Mouse (Mus musculus) heart, postnatal 0 days (tissue): ENCODE data around the gene Eid1. TPM values are rescaled to one million over a fixed set of nuclear protein-coding genes. Genes with fewer than 3 reads are reported as not detected.

Experiments used
- ATAC-seq: fragments of 200-750 bp; cut with Nextera tagmentation; 2 replicates; pipeline ENCODE4 v1.8.0; 2017; ENCODE audit warnings: low read depth, moderate number of reproducible peaks, moderate library complexity; ENCODE audit not compliant: insufficient read depth
- DNase-seq: peaks from one replicate; pipeline ENCODE4 v3.0.0-alpha.2; 2016; ENCODE audit warnings: low spot score
- H3K27ac ChIP-seq: fragments of 300-500 bp; sonication (generic); 2 replicates; pipeline ENCODE4 v1.5.1; 2014; ENCODE audit warnings: low read depth, mild to moderate bottlenecking
- H3K27me3 ChIP-seq: fragments of 300-500 bp; sonication (generic); 2 replicates; pipeline ENCODE4 v1.6.1; 2014; ENCODE audit warnings: low read length, mixed read lengths; ENCODE audit not compliant: control insufficient read depth, insufficient read depth
- H3K36me3 ChIP-seq: fragments of 300-500 bp; sonication (generic); replicated peaks from 2 replicates; pipeline ENCODE4 v1.6.1; 2014; ENCODE audit warnings: low read length, mixed read lengths; ENCODE audit not compliant: control insufficient read depth, insufficient read depth
- H3K4me1 ChIP-seq: fragments of 300-500 bp; sonication (generic); 2 replicates; pipeline ENCODE4 v1.6.1; 2014; ENCODE audit warnings: antibody characterized with exemption; ENCODE audit not compliant: control insufficient read depth, insufficient read depth
- H3K4me2 ChIP-seq: fragments of 300-500 bp; sonication (generic); 2 replicates; pipeline ENCODE4 v1.6.1; 2014; ENCODE audit warnings: low read depth, mild to moderate bottlenecking, low read length, moderate library complexity
- H3K4me3 ChIP-seq: fragments of 300-500 bp; sonication (generic); 2 replicates; pipeline ENCODE4 v1.5.1; 2014; ENCODE audit warnings: low read depth, low read length
- H3K9ac ChIP-seq: fragments of 300-500 bp; sonication (generic); replicated peaks from 2 replicates; pipeline ENCODE4 v1.6.1; 2014; ENCODE audit warnings: low read depth, low read length, mixed read lengths
- H3K9me3 ChIP-seq: fragments of 300-500 bp; sonication (generic); replicated peaks from 2 replicates; pipeline ENCODE4 v1.6.1; 2016; ENCODE audit warnings: low read length; ENCODE audit not compliant: control insufficient read depth
- CTCF ChIP-seq: IDR thresholded peaks from 2 replicates; pipeline ENCODE4 v1.5.1; 2016; ENCODE audit warnings: antibody characterized with exemption, control low read depth, low read depth
- EP300 ChIP-seq: IDR thresholded peaks from 2 replicates; pipeline ENCODE4 v1.6.1; 2016; ENCODE audit warnings: antibody characterized with exemption, low read depth
- WGBS: fragments of 180-500 bp; shearing (Covaris S2); extraction: QIAGEN DNeasy Blood & Tissue Kit; methylation state at CpG from one replicate; pipeline ENCODE4 v1.1.7; 2014; 5-methylcytosine and 5-hydroxymethylcytosine counted together
- polyA plus RNA-seq: library from polyadenylated mRNA; unstranded; fragments of >200 nt; fragmentation: Nextera tagmentation; extraction: Ambion mirVana; gene quantifications from 2 replicates; pipeline ENCODE4 v1.2.1, GENCODE M21; 2015
- total RNA-seq: library from RNA; depleted of rRNA; stranded (reverse); fragments of >200 nt; gene quantifications from 2 replicates; pipeline ENCODE4 v1.2.3, GENCODE M21; 2014; ENCODE audit warnings: low replicate concordance

The Eid1 gene
- total and polyA plus RNA-seq, 2 experiments from 2014 or later = 70.4 to 80.7 TPM

- H3K4me2 ChIP-seq = no peak overlapping the region
- no peak overlapping the region for H3K27ac ChIP-seq
- no peak for DNase-seq
- TF ChIP-seq CTCF (no peak), EP300 (no peak)
- no peak for ATAC-seq
- H3K9me3 ChIP-seq = no peaks in the 10 kb centered on the region
- no peaks in the 10 kb centered on the region for H3K27me3 ChIP-seq
- H3K9ac ChIP-seq = no peak overlapping the region
- 71% methylated on average over 2 of the region's 2 CpGs for WGBS
- H3K4me1 ChIP-seq = no peaks in the 10 kb centered on the region; the same call in 1 of the 2 replicates
- H3K4me3 ChIP-seq = no peak overlapping the region
- no peaks in the 10 kb centered on the region for H3K36me3 ChIP-seq
These were observed 28.7 kb downstream of the Eid1 start for GRCm38 (mm10) chr2:125701606-125702005.

DNA sequence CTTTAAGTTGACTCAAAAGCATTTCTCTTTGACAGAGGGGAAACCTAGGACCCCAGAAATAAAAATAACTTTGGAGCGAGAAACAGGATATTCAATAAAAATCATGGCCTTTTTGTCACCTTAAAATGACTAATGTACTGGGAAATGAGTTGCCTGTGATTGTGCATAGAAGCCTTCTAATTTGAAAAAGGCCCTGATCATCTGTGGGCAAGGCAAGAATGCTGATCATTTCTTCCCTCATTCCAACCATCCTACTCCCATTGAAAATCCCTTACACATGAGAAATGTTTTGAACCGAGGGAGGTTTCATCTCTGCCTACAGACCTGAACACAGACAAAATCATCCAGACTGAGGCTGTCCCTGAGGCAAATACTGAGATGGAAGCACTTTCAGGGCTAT is 30.0 kb downstream of the Eid1 start:
- Histone ChIP-seq H3K9me3 (no peaks in the 10 kb centered on the region), H3K36me3 (no peaks in the 10 kb centered on the region), H3K4me1 (no peaks in the 10 kb centered on the region; the same call in 1 of the 2 replicates), H3K9ac (no peak overlapping the region), H3K27me3 (no peaks in the 10 kb centered on the region), H3K27ac (no peak overlapping the region), H3K4me3 (no peak overlapping the region), H3K4me2 (no peak overlapping the region)
- 73% methylated on average over 2 of the region's 2 CpGs for WGBS
- DNase-seq = no peak
- no peak for ATAC-seq
- TF ChIP-seq CTCF (no peak), EP300 (no peak)

GRCm38 (mm10) chr2:125704907-125705631 is 32.2 kb downstream of the Eid1 start:
- no peak overlapping the region for H3K4me2 ChIP-seq
- no peak for ATAC-seq
- no peak overlapping the region for H3K9ac ChIP-seq
- no peaks in the 10 kb centered on the region for H3K36me3 ChIP-seq
- no peak for DNase-seq
- no peaks in the 10 kb centered on the region; the same call in 1 of the 2 replicates for H3K4me1 ChIP-seq
- no peak overlapping the region for H3K4me3 ChIP-seq
- TF ChIP-seq CTCF = no peak
- no peak for TF ChIP-seq EP300
- H3K9me3 ChIP-seq = no peaks in the 10 kb centered on the region
- H3K27ac ChIP-seq = no peak overlapping the region
- WGBS = 74% methylated on average over 12 of the region's 12 CpGs
- no peaks in the 10 kb centered on the region for H3K27me3 ChIP-seq

DNA sequence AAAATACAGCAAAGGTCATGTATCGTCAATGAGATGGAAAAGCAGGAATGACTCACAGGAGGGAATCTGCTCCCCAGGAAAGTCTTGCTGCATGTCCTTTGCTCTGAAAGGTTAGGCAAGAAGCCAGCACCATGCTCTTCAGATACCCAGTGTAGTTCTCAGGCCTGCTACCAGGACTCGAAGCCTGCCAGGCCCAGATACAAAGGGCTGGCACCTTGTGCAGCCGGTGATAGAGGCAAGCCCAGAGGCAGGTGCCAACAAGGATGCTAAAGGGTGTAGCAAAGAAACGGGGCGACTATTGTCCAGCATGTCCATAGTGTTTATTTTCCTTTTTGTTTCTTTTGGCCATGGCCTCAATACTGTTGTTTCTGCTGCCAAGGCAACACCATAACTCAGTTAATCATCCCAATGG is 33.6 kb downstream of the Eid1 start:
- DNase-seq (no peak), ATAC-seq (peak; percentile 41; the same call in 1 of the 2 replicates)
- 48% methylated on average over 5 of the region's 5 CpGs for WGBS

GRCm38 (mm10) chr2:125716599-125716998 is 43.7 kb downstream of the Eid1 start:
- no peak for DNase-seq
- 72% methylated on average over 8 of the region's 8 CpGs for WGBS
- ATAC-seq = no peak
- Histone ChIP-seq H3K9ac (no peak overlapping the region), H3K9me3 (no peaks in the 10 kb centered on the region), H3K27me3 (peaks cover 12% of the 10 kb centered on the region), H3K27ac (no peak overlapping the region), H3K4me1 (no peaks in the 10 kb centered on the region), H3K36me3 (no peaks in the 10 kb centered on the region), H3K4me2 (no peak overlapping the region), H3K4me3 (no peak overlapping the region)
- TF ChIP-seq CTCF = no peak
- no peak for TF ChIP-seq EP300

More for the DNA sequence above, 33.6 kb downstream of the Eid1 start:
- Histone ChIP-seq H3K27me3 (no peaks in the 10 kb centered on the region), H3K4me1 (no peaks in the 10 kb centered on the region; the same call in 1 of the 2 replicates), H3K4me2 (no peak overlapping the region), H3K4me3 (no peak overlapping the region), H3K9ac (no peak overlapping the region), H3K27ac (no peak overlapping the region), H3K9me3 (no peaks in the 10 kb centered on the region), H3K36me3 (no peaks in the 10 kb centered on the region)
- TF ChIP-seq CTCF = no peak
- TF ChIP-seq EP300 = no peak

DNA sequence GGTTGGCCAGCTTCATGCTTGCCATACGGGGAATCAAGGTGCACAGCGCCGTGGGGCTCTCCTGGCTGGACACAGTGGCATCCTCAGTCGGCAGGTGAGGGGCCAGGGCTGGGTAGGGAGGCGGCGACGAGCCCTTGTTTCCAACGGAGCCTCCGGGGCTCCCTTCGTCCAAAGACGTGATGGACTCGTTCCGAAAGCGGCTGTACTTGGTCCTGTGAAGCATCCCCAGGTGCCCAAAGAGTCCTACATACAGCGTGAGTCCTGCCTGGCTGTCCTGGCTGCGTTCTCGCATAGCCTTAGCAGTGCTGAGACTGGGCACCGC is 50.2 kb downstream of the Eid1 start:
- Histone ChIP-seq H3K27ac (no peak overlapping the region), H3K36me3 (no peaks in the 10 kb centered on the region), H3K27me3 (peaks cover 40% of the 10 kb centered on the region), H3K4me2 (peak overlapping the region; percentile 91), H3K9me3 (no peaks in the 10 kb centered on the region), H3K4me1 (peaks cover 6% of the 10 kb centered on the region; the same call in 1 of the 2 replicates), H3K9ac (no peak overlapping the region; the same call in 1 of the 2 replicates), H3K4me3 (peak overlapping the region; percentile 51)
- no peak for DNase-seq
- 5% methylated on average over 18 of the region's 18 CpGs for WGBS
- no peak for ATAC-seq
- TF ChIP-seq EP300 (no peak), CTCF (no peak)
